Mouse (Mus musculus) embryonic fibroblast, embryonic 13.5 days (primary cell): ENCODE results near the gene Tomm40. TPM values are rescaled to one million over a fixed set of nuclear protein-coding genes. Genes with fewer than 3 reads are reported as not detected.

Experiments
- H3K27ac ChIP-seq: 2 replicates; pipeline ENCODE4 v1.5.1; 2012; ENCODE audit warnings: low read length, control low read depth, inconsistent platforms; ENCODE audit not compliant: insufficient read depth
- H3K4me1 ChIP-seq: 2 replicates; pipeline ENCODE4 v1.6.1; 2011; ENCODE audit warnings: low read length; ENCODE audit not compliant: control insufficient read depth, insufficient read depth
- H3K4me3 ChIP-seq: 2 replicates; pipeline ENCODE4 v1.5.1; 2011; ENCODE audit warnings: mild to moderate bottlenecking, control low read depth, low read length; ENCODE audit not compliant: insufficient read depth
- CTCF ChIP-seq: IDR thresholded peaks from 2 replicates; pipeline ENCODE4 v1.5.1; 2011; ENCODE audit warnings: mild to moderate bottlenecking, control low read depth, low read length, moderate library complexity, borderline replicate concordance; ENCODE audit not compliant: insufficient read depth
- POLR2A ChIP-seq: IDR thresholded peaks from 2 replicates; pipeline ENCODE4 v1.6.1; 2011; ENCODE audit warnings: low read depth, mild to moderate bottlenecking, control low read depth, low read length, moderate library complexity
- polyA plus RNA-seq: library from polyadenylated mRNA; stranded (reverse); fragments of >200 nt; gene quantifications from 2 replicates; pipeline ENCODE4 v1.2.4, GENCODE M21; 2011; ENCODE audit warnings: low read depth; ENCODE audit not compliant: missing spikeins, insufficient read length

Tomm40 gene
- polyA plus RNA-seq, 1 experiment = 38.1 TPM

DNA sequence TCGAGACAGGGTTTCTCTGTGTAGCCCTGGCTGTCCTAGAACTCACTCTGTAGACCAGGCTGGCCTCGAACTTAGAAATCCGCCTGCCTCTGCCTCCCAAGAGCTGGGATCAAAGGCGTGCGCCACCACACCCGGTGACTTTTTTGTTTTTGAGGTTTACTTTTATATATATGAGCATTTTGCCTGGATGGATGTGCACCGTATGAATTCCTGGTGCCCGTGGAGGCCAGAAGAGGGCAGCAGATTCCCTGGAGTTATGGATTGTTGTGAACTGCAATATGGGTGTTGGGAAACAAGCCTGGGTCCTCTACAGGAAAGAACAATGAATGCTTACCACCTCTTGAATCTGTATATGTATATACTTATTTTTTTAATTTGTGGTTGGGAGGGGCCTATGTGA, 37.4 kb upstream of the Tomm40 start:
- TF ChIP-seq POLR2A = no peak
- peak; percentile 29; the same call in 1 of the 2 replicates for TF ChIP-seq CTCF
- no peaks in the 10 kb centered on the region; the same call in 1 of the 2 replicates for H3K4me1 ChIP-seq
- no peak overlapping the region for H3K27ac ChIP-seq
- no peak overlapping the region for H3K4me3 ChIP-seq

DNA sequence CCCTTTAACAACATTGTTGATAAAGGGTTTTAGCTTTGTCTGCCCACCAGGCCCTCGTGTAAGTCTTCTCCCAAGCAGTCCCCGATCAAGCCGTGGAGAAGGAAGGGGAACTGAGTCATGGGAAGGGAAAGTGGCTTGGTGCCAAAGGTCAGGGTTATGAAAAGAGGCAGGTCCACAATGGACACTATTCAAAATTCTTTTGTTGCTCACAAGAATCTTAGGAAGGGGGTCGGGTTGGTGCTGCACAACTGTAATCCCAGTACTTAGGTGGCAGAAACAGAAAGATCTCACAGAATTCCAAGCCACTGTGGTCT, 35.8 kb upstream of the Tomm40 start:
- no peaks in the 10 kb centered on the region; the same call in 1 of the 2 replicates for H3K4me1 ChIP-seq
- no peak overlapping the region for H3K27ac ChIP-seq
- H3K4me3 ChIP-seq = no peak overlapping the region
- TF ChIP-seq POLR2A (no peak), CTCF (no peak)

DNA sequence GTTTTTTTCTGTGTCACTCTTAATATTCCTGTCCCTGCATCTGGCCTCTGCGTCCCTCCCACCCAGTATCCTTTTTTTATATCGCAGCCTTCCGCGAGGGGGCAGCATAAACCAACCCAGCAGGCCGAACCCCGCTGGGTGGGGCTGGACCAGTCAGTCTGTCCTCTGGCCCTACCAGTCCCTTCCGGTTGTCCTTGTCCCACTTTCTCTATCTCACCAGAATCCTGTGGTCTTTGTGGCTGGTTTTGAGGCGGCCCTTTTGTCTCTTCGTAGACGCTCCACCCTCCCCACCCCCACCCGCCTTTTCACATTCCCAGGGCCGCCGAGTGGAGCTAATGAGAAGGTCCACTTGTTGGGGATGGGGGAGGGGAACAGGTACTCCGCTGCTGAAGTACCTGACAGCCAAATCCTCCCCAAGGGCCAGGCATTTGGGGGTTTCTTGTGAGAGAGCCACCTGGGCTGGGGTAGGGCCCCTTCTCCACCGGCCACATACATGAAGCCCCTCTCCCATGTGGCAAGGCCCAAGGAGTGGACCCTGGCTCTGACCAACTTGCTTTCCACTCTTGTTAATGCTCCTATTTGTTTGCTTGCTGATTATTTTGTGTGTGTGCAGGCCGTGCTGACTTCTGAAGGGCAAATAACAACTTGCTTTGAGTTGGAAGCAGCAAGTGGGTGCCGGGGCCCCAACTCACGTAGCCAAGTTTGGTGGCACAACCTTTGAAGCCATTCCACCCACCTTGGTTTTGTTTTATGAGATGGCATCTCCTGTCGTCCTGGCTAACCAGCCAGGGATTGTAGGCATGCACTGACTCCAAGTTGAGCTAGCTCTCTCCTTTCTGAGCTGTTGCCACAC, 35.2 kb upstream of the Tomm40 start, which contains the start of gene Nectin2:
Nectin2 (minus strand) TSS at position 267 of the 853 bp plus-strand sequence.
- Histone ChIP-seq H3K4me1 (no peaks in the 10 kb centered on the region; the same call in 1 of the 2 replicates), H3K4me3 (peak within 1 kb of the TSS; percentile 87), H3K27ac (0 out of 2 replicates have a peak within 1 kb of the TSS, but pooled peaks have one; percentile 25)
- TF ChIP-seq CTCF (peak; percentile 45; the same call in 1 of the 2 replicates), POLR2A (peak; percentile 55; the same call in 1 of the 2 replicates)

DNA sequence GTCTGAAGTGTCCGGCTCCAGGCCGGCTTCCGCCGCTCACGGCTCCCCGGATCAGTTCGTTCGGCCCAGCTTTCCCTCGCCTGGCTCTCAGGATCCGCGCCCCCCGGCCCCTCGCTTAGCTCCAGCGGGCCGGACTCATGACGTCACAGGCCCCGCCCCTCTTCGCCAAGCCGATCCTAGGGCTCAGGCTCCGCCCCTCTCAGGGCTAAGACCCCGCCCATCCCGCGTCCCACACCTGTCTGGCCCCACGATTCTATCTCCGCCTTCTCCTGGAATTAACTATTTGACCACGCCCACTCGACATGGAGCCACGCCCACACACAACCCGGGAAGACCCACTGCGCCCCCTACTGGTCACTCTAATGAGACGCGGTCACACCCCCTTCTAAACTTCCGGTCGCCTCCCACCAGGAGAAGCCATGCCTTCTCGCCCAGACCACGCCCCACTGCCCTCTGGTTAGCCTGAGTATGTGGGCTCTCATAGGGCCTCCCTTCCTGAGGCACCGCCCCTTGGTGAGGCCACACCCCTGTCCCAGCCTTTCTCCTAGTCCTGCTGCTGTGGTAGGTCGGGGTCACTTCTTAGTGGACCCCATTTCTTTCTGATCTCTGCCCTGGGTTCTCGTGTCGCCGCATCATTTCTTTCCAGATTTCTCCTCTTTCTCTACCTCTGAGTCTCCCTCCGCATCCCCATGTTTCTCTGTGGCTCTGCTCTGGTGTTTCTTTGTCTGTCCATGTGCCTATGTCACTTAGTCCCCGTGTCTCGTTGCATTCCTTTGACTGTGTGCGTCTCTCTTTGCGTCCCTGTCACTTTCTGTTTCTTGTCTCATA, 34.4 kb upstream of the Tomm40 start:
- TF ChIP-seq CTCF = peak; percentile 55; the same call in 1 of the 2 replicates
- TF ChIP-seq POLR2A = peak; percentile 64
- H3K27ac ChIP-seq = 0 out of 2 replicates have a peak overlapping the region, but pooled peaks have one; percentile 68
- no peaks in the 10 kb centered on the region; the same call in 1 of the 2 replicates for H3K4me1 ChIP-seq
- H3K4me3 ChIP-seq = peak overlapping the region; percentile 87

DNA sequence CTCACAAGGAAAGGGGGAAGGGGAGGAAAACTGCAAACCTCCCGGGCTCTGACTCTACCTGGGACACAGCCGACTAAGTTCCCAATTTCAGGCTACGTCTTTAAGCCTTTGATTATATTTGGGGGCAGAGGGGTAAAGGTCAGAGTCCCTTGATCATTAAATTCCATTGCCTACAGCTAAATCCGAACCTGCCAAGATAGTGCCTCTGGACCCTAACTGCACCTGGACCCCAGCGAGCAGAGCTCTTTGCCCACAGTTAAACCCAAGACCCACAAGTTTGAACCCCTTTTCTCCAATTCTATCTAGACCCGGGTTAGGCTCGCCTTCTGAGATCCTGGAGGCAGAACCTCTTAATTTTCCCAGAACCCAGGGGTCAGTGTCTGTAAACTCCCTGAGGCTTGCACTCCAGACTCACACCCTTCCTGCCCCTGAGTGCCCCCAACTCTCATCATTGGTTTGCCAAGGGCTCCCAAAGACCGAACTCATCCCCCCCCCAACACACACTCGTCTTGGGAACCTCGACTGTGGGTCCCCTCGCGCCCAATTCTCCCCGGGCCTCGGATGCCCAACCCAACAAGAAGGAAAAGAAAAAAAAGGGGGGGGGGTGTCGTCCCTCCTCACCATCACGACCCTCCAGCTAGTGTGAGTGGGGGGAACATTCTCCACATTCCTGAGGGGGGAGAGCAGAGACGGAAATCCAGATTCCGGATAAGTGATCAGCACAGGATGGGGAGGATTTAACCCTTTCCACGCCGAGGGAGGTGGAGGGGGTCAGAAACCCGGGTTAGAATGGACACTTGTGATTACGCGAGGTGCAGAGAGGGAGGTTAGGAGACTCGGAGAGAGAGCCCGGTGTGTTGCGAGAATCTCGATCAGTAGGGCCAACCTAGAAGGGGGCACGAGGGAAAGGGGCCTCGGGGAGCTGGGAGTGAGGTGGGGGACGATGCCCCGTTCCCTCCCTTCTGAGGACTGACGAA, 33.3 kb upstream of the Tomm40 start:
- Histone ChIP-seq H3K27ac (peak overlapping the region; percentile 68), H3K4me3 (peak overlapping the region; percentile 87), H3K4me1 (no peaks in the 10 kb centered on the region; the same call in 1 of the 2 replicates)
- TF ChIP-seq POLR2A (no peak; the same call in 1 of the 2 replicates), CTCF (no peak)

DNA sequence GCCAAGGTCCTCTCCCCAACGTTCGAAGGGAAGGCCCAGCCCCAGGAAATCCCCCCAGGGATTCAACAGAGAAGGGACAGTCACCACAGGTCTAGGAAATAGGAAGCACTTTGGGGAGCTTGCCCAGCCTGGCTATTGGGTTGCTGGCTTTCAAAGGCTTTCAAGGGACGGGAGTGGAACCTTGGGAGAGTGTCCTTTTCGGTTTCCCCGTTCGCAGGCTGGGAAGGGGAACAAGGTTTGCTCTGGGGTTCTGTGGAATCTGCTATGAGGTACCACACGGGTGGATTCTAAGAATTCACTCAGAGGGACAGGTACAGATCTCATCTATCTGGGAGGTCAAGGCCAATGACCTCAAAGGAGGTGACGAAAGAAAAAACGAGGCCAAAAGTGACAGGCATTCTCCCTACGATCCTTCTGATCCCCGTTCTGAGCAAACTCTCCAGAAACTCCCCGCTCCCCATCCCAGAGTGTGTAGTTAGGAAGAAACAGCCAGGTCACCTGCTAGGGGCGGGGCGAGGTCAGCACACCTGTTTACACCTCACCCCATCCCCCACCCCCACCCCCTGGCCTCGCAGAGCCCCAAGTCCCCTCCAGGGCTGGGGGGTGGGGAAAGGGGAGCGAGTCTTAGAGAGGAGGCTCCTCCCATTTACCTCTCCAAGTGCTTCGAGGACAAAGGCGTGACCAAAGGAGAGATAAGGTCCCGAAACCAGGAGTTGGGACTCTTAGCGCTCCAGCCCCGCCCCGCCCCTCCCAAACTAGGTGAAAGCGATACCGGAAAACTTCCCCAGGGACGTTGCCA, 32.4 kb upstream of the Tomm40 start:
- peak overlapping the region; percentile 86 for H3K27ac ChIP-seq
- TF ChIP-seq CTCF (no peak), POLR2A (no peak)
- peak overlapping the region; percentile 87 for H3K4me3 ChIP-seq
- H3K4me1 ChIP-seq = no peaks in the 10 kb centered on the region; the same call in 1 of the 2 replicates

DNA sequence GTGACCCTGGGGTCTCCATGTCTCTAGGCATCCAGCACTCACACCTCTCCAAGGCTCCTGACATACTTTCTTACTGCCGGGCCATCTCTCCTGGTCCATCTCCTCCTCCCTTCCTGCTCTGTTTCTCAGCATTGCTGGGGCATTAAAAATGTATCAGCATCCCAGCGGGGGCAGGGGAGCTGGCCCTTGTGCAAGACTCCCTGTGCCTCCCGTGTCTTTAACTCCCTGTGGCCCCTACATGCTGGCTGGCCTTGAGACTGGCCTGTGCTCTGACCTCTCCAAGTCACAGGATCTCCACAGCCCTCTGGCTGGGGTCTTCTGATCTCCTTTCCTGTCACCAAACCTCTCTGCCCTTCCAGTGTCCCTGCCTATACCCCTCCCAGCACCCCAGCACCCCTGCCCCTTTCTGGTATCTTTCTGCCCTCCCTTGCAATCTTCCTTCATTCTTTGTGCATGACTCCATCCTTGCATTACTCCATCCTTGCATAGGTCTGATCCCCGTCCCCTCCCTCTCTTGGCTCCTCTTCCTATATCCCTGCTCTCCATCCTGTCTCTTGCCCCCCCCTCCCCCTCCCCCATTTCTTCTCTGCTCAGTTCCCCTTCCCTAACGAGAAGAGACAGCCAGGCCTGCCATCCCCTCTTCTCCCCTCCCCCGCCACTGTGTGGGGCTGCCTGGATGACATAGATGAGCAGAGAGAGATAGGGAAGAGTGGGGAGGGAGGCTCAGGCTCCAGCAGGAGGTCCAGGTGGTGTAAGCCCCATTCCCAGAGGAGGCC, 31.4 kb upstream of the Tomm40 start:
- Histone ChIP-seq H3K4me3 (peak overlapping the region; percentile 87), H3K27ac (peak overlapping the region; percentile 86), H3K4me1 (no peaks in the 10 kb centered on the region; the same call in 1 of the 2 replicates)
- TF ChIP-seq CTCF = no peak
- peak; percentile 30; the same call in 1 of the 2 replicates for TF ChIP-seq POLR2A
